Mouse (Mus musculus) midbrain, embryonic 14.5 days (tissue): ENCODE measurements at regions not wholly inside any gene's neighbourhood (a gene's known extent, or its start where the extent isn't known, plus 50 kb on each side); places are given as distances from the start of the nearest gene placed in this dataset.
"Not testable (repeated sequence)": the region's sequence is repeated elsewhere in the genome, so short reads cannot be mapped to it uniquely, and the experiment has no call there.

ENCODE experiments used
- ATAC-seq: fragments of 200-750 bp; cut with Nextera tagmentation; 2 replicates; pipeline ENCODE4 v1.8.0; 2017; ENCODE audit warnings: moderate number of reproducible peaks, moderate library complexity; ENCODE audit not compliant: low FRiP score, low TSS enrichment
- DNase-seq: peaks from one replicate; pipeline ENCODE4 v3.0.0-alpha.2; 2015
- H3K27ac ChIP-seq: fragments of 300-500 bp; sonication (generic); replicated peaks from 2 replicates; pipeline ENCODE4 v1.5.1; 2014; ENCODE audit warnings: mild to moderate bottlenecking, low read depth, low read length, moderate library complexity
- H3K27me3 ChIP-seq: fragments of 300-500 bp; sonication (generic); 2 replicates; pipeline ENCODE4 v1.6.1; 2014; ENCODE audit warnings: low read length, control low read depth, mixed read lengths; ENCODE audit not compliant: control insufficient read depth, insufficient read depth
- H3K36me3 ChIP-seq: fragments of 300-500 bp; sonication (generic); 2 replicates; pipeline ENCODE4 v1.6.1; 2014; ENCODE audit warnings: low read length, control low read depth; ENCODE audit not compliant: control insufficient read depth, insufficient read depth
- H3K4me1 ChIP-seq: fragments of 300-500 bp; sonication (generic); 2 replicates; pipeline ENCODE4 v1.6.1; 2014; ENCODE audit warnings: mild to moderate bottlenecking, antibody characterized with exemption, low read length, control low read depth; ENCODE audit not compliant: control insufficient read depth, insufficient read depth
- H3K4me2 ChIP-seq: fragments of 300-500 bp; sonication (generic); 2 replicates; pipeline ENCODE4 v1.6.1; 2014; ENCODE audit warnings: mild to moderate bottlenecking, low read length, moderate library complexity
- H3K4me3 ChIP-seq: fragments of 300-500 bp; sonication (generic); replicated peaks from 2 replicates; pipeline ENCODE4 v1.5.1; 2014; ENCODE audit warnings: low read depth, low read length
- H3K9ac ChIP-seq: fragments of 300-500 bp; sonication (generic); replicated peaks from 2 replicates; pipeline ENCODE4 v1.6.1; 2014; ENCODE audit warnings: mild to moderate bottlenecking, low read length, moderate library complexity
- H3K9me3 ChIP-seq: fragments of 300-500 bp; sonication (generic); 2 replicates; pipeline ENCODE4 v1.6.1; 2016; ENCODE audit warnings: low read length, control low read depth, mixed read lengths; ENCODE audit not compliant: control insufficient read depth
- WGBS: fragments of 180-500 bp; shearing (Covaris S2); extraction: QIAGEN DNeasy Blood & Tissue Kit; methylation state at CpG from one replicate; pipeline ENCODE4 v1.1.7; 2014; 5-methylcytosine and 5-hydroxymethylcytosine counted together

DNA sequence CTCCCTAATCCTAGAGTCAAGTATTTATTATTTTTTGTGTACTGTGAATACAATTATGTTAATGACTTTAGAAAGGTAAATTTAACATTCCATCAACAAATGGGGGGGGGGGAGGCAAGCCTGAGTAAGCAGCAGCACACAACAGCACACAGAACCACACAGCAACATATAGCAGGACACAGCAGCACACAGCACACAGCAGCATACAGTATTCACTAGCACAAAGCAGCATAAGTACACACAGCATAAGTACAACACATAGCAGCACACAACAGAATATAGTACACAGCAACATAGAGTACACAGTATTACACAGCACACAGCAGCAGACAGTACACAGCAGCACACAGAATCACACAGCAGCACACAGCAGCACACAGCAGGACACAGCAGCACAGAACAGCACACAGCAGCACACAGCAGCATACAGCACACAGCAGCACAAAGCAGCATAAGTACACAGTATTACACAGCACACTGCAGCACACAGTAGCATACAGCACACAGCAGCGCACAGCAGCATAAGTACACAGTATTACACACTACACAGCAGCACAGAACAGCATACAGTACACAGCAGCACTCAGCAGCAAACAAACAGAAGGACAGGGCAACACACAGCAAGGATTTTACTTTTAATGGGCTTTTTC lies 605.7 kb downstream of the Tbl1xr1 start:
- H3K27ac ChIP-seq: no peak overlapping the region
- no peak overlapping the region for H3K9ac ChIP-seq
- no peaks in the 10 kb centered on the region for H3K9me3 ChIP-seq
- 92% methylated on average over 1 of the region's 1 CpGs for WGBS
- DNase-seq (no peak), ATAC-seq (no peak)
- H3K4me2 ChIP-seq: no peak overlapping the region
- H3K36me3 ChIP-seq: no peaks in the 10 kb centered on the region
- no peaks in the 10 kb centered on the region for H3K4me1 ChIP-seq
- no peak overlapping the region for H3K4me3 ChIP-seq
- no peaks in the 10 kb centered on the region for H3K27me3 ChIP-seq

DNA sequence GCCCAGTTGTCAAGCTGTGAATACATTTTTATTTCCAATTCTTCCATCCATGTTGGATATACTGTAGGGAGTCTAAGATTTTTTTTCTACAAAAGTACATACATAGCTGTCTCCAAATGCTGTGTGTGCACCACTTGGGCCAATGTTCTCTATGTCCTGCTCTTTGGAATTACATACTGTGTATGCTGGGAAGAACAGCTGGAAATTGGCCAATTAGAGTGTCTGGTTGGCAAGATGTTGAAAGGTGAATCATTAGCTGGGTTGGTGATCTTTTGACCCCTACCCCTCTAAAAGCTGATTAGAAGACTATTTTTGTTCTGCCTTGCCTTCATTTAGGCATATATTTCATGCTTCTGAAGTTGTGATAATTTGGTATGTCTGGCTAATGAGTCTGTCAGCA lies 622.9 kb downstream of the Tbl1xr1 start:
- ATAC-seq (no peak), DNase-seq (no peak)
- Histone ChIP-seq H3K36me3 (no peaks in the 10 kb centered on the region), H3K4me1 (no peaks in the 10 kb centered on the region), H3K9me3 (no peaks in the 10 kb centered on the region), H3K27me3 (no peaks in the 10 kb centered on the region), H3K27ac (no peak overlapping the region), H3K9ac (no peak overlapping the region), H3K4me3 (no peak overlapping the region), H3K4me2 (no peak overlapping the region)

DNA sequence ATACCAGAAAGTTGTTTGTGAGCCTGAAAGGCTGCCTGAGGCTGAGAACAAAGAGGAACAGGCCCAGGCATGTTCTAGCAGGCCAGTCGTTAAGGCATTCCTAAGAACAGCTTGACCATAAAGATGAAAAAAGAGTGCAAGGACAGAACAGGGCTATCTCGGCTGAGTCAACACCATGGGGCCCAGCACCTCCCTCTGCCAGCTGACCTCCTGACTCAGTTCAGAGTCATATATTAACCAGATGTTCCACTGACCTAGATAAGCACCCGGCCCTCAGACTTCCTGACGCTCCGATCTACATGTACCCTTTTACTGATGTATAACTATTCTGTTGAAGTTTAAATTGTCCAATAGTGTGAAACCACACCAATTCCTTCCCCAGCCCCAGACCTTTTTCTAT lies 625.0 kb downstream of the Tbl1xr1 start:
- H3K4me1 ChIP-seq, DNase-seq, H3K27ac ChIP-seq, H3K36me3 ChIP-seq, H3K4me2 ChIP-seq, H3K9me3 ChIP-seq, ATAC-seq, H3K9ac ChIP-seq, H3K4me3 ChIP-seq, H3K27me3 ChIP-seq: not testable (repeated sequence)
- WGBS: 97% methylated on average over 5 of the region's 5 CpGs

DNA sequence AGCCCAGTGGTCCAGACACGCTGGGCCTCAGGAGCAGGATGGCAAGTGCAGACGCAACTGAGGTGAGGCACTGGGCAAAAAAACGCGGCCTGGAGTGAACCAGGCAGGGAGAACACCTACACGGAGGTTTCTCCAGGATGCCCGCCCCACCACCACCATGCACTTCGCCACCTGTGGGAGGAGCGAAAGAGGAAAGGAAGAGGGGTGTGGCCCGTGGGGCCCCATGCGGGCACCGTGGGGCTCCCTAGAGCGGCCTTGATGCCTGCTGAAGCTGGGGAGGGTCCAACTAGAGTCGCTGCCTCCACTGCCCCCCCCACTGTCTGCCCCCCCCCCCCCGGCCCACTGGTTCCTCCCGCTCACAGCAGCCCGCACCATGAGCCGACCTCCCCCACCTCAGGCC lies 629.2 kb downstream of the Tbl1xr1 start:
- ATAC-seq (peak; percentile 53), DNase-seq (no peak)
- Histone ChIP-seq H3K9ac (no peak overlapping the region), H3K4me1 (no peaks in the 10 kb centered on the region), H3K4me2 (no peak overlapping the region), H3K4me3 (no peak overlapping the region), H3K36me3 (no peaks in the 10 kb centered on the region), H3K27me3 (no peaks in the 10 kb centered on the region), H3K27ac (no peak overlapping the region), H3K9me3 (no peaks in the 10 kb centered on the region)
- WGBS: 74% methylated on average over 13 of the region's 17 CpGs

DNA sequence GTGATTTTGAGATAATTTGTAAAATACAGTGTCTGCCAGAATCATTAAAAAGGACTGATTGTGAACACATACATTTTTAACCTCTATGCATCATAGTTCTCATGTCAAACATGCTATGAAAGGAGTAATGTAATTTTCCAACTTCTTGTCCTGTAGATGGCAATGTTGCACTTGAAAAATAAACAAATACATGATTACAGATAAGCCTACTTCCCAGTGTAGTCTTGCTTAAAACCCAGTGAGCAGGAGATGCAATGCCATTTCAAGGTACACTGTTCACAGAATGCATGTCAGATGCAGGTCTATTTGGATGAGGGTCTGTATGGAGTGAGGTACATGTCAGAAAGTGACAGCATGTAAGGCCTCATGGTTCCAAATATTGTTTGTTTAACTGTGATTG lies 668.6 kb downstream of the Tbl1xr1 start:
- no peak overlapping the region for H3K4me3 ChIP-seq
- H3K4me1 ChIP-seq: no peaks in the 10 kb centered on the region
- no peak overlapping the region for H3K27ac ChIP-seq
- no peaks in the 10 kb centered on the region for H3K27me3 ChIP-seq
- H3K36me3 ChIP-seq: no peaks in the 10 kb centered on the region
- H3K9ac ChIP-seq: no peak overlapping the region
- H3K4me2 ChIP-seq: no peak overlapping the region
- ATAC-seq (peak; percentile 50), DNase-seq (peak; percentile 78)
- no peaks in the 10 kb centered on the region for H3K9me3 ChIP-seq
